Mouse (Mus musculus): ENCODE measurements around the gene Psmd1. TPM values are rescaled to one million over a fixed set of nuclear protein-coding genes. Genes with fewer than 3 reads are reported as not detected.

Gene Psmd1
- polyA plus RNA-seq, 1 experiment from 2014 or later, result 191 TPM

GRCm38 (mm10) chr1:86045848-86046805 is 18.1 kb upstream of the Psmd1 start, which contains the start of gene 2810459M11Rik:
Gene 2810459M11Rik (plus strand): TSS chr1:86045863.
- Histone ChIP-seq H3K9me3 (0 out of 2 replicates have a peak, but pooled peaks cover 5% of the 10 kb centered on the region), H3K4me3 (peak within 1 kb of the TSS; percentile 62), H3K4me2 (peak within 1 kb of the TSS; percentile 89), H3K27ac (peak within 1 kb of the TSS; percentile 19), H3K36me3 (replicated peaks) (no peaks in the 10 kb centered on the region), H3K9ac (peak within 1 kb of the TSS; percentile 49), H3K27me3 (replicated peaks) (peaks cover 50% of the 10 kb centered on the region), H3K4me1 (peaks cover 13% of the 10 kb centered on the region)
- ATAC-seq (replicated peaks), result peak; percentile 85
- under 1% methylated on average over 110 of the region's 110 CpGs for WGBS

- Histone ChIP-seq H3K4me3 (peak overlapping the region; percentile 62), H3K36me3 (replicated peaks) (no peaks in the 10 kb centered on the region), H3K9ac (peak overlapping the region; percentile 6; the same call in 1 of the 2 replicates)
These were observed 17.2 kb upstream of the Psmd1 start for GRCm38 (mm10) chr1:86046833-86047563.

GRCm38 (mm10) chr1:86048231-86048630 is 16.0 kb upstream of the Psmd1 start:
- Histone ChIP-seq H3K4me1 (peaks cover 13% of the 10 kb centered on the region), H3K9me3 (no peaks in the 10 kb centered on the region), H3K9ac (no peak overlapping the region), H3K4me2 (no peak overlapping the region), H3K27me3 (replicated peaks) (peaks cover 49% of the 10 kb centered on the region), H3K4me3 (no peak overlapping the region), H3K36me3 (replicated peaks) (no peaks in the 10 kb centered on the region), H3K27ac (no peak overlapping the region)
- WGBS, result 83% methylated on average over 4 of the region's 4 CpGs
- no peak for ATAC-seq (replicated peaks)

More at GRCm38 (mm10) chr1:86046833-86047563, 17.2 kb upstream of the Psmd1 start:
- WGBS, result 11% methylated on average over 24 of the region's 24 CpGs
- Histone ChIP-seq H3K4me2 (peak overlapping the region; percentile 89), H3K27me3 (replicated peaks) (peaks cover 50% of the 10 kb centered on the region), H3K27ac (no peak overlapping the region), H3K4me1 (peaks cover 13% of the 10 kb centered on the region), H3K9me3 (no peaks in the 10 kb centered on the region)
- peak; percentile 29; the same call in 1 of the 2 replicates for ATAC-seq (replicated peaks)

GRCm38 (mm10) chr1:86048744-86049143 is 15.4 kb upstream of the Psmd1 start:
- no peak for ATAC-seq (replicated peaks)
- peaks cover 45% of the 10 kb centered on the region for H3K27me3 ChIP-seq (replicated peaks)
- no peak overlapping the region for H3K9ac ChIP-seq
- H3K4me1 ChIP-seq, result peaks cover 13% of the 10 kb centered on the region
- no peak overlapping the region for H3K4me2 ChIP-seq
- no peak overlapping the region for H3K27ac ChIP-seq
- H3K4me3 ChIP-seq, result no peak overlapping the region
- 80% methylated on average over 3 of the region's 3 CpGs for WGBS
- H3K36me3 ChIP-seq (replicated peaks), result no peaks in the 10 kb centered on the region
- H3K9me3 ChIP-seq, result no peaks in the 10 kb centered on the region

- 78% methylated on average over 12 of the region's 12 CpGs for WGBS
- H3K4me2 ChIP-seq, result no peak overlapping the region
- H3K9ac ChIP-seq, result no peak overlapping the region
- H3K4me1 ChIP-seq, result no peaks in the 10 kb centered on the region
- peaks cover 9% of the 10 kb centered on the region for H3K27me3 ChIP-seq (replicated peaks)
- no peak overlapping the region for H3K4me3 ChIP-seq
- H3K36me3 ChIP-seq (replicated peaks), result no peaks in the 10 kb centered on the region
- H3K9me3 ChIP-seq, result no peaks in the 10 kb centered on the region
- H3K27ac ChIP-seq, result peak overlapping the region; percentile 45
- ATAC-seq (replicated peaks), result peak; percentile 75
These were observed 10.8 kb upstream of the Psmd1 start for GRCm38 (mm10) chr1:86053198-86053921.

GRCm38 (mm10) chr1:86054943-86055342 is 9.2 kb upstream of the Psmd1 start:
- Histone ChIP-seq H3K4me1 (peaks cover 9% of the 10 kb centered on the region; the same call in 1 of the 2 replicates), H3K27ac (no peak overlapping the region), H3K27me3 (replicated peaks) (no peaks in the 10 kb centered on the region), H3K4me2 (no peak overlapping the region), H3K9me3 (no peaks in the 10 kb centered on the region), H3K4me3 (no peak overlapping the region), H3K36me3 (replicated peaks) (no peaks in the 10 kb centered on the region), H3K9ac (no peak overlapping the region)
- 58% methylated on average over 3 of the region's 3 CpGs for WGBS
- ATAC-seq (replicated peaks), result no peak

GRCm38 (mm10) chr1:86056284-86056683 is 7.9 kb upstream of the Psmd1 start:
- no peak overlapping the region for H3K27ac ChIP-seq
- H3K9me3 ChIP-seq, result no peaks in the 10 kb centered on the region
- peaks cover 9% of the 10 kb centered on the region; the same call in 1 of the 2 replicates for H3K4me1 ChIP-seq
- H3K27me3 ChIP-seq (replicated peaks), result no peaks in the 10 kb centered on the region
- no peaks in the 10 kb centered on the region for H3K36me3 ChIP-seq (replicated peaks)
- ATAC-seq (replicated peaks), result no peak
- 85% methylated on average over 4 of the region's 4 CpGs for WGBS
- no peak overlapping the region for H3K4me3 ChIP-seq
- no peak overlapping the region for H3K9ac ChIP-seq
- H3K4me2 ChIP-seq, result no peak overlapping the region

GRCm38 (mm10) chr1:86058856-86059769 is 5.1 kb upstream of the Psmd1 start:
- H3K9me3 ChIP-seq, result no peaks in the 10 kb centered on the region
- peak overlapping the region; percentile 39 for H3K4me3 ChIP-seq
- H3K4me1 ChIP-seq, result peaks cover 11% of the 10 kb centered on the region; the same call in 1 of the 2 replicates
- H3K27me3 ChIP-seq (replicated peaks), result no peaks in the 10 kb centered on the region
- 9% methylated on average over 21 of the region's 21 CpGs for WGBS
- H3K27ac ChIP-seq, result peak overlapping the region; percentile 79
- ATAC-seq (replicated peaks), result peak; percentile 83
- no peaks in the 10 kb centered on the region for H3K36me3 ChIP-seq (replicated peaks)
- H3K9ac ChIP-seq, result no peak overlapping the region; the same call in 1 of the 2 replicates
- H3K4me2 ChIP-seq, result peak overlapping the region; percentile 58

- 82% methylated on average over 6 of the region's 6 CpGs for WGBS
- Histone ChIP-seq H3K9ac (no peak overlapping the region), H3K4me1 (peaks cover 25% of the 10 kb centered on the region), H3K4me3 (no peak overlapping the region), H3K9me3 (no peaks in the 10 kb centered on the region), H3K27ac (no peak overlapping the region), H3K27me3 (replicated peaks) (no peaks in the 10 kb centered on the region), H3K36me3 (replicated peaks) (no peaks in the 10 kb centered on the region), H3K4me2 (no peak overlapping the region)
- ATAC-seq (replicated peaks), result no peak
These were observed 1.7 kb upstream of the Psmd1 start for GRCm38 (mm10) chr1:86062523-86062922.

GRCm38 (mm10) chr1:86076565-86076964 is 12.4 kb downstream of the Psmd1 start:
- Histone ChIP-seq H3K9me3 (no peaks in the 10 kb centered on the region), H3K9ac (no peak overlapping the region), H3K4me1 (no peaks in the 10 kb centered on the region), H3K27me3 (replicated peaks) (no peaks in the 10 kb centered on the region), H3K4me3 (no peak overlapping the region), H3K4me2 (no peak overlapping the region), H3K27ac (no peak overlapping the region), H3K36me3 (replicated peaks) (peaks cover 53% of the 10 kb centered on the region)
- 89% methylated on average over 2 of the region's 2 CpGs for WGBS
- ATAC-seq (replicated peaks), result no peak

GRCm38 (mm10) chr1:86094413-86094812 is 30.2 kb downstream of the Psmd1 start:
- no peaks in the 10 kb centered on the region for H3K9me3 ChIP-seq
- 87% methylated on average over 7 of the region's 7 CpGs for WGBS
- no peak for ATAC-seq (replicated peaks)
- peaks cover 41% of the 10 kb centered on the region for H3K36me3 ChIP-seq (replicated peaks)
- no peak overlapping the region for H3K4me2 ChIP-seq
- H3K4me1 ChIP-seq, result no peaks in the 10 kb centered on the region
- H3K9ac ChIP-seq, result no peak overlapping the region
- no peaks in the 10 kb centered on the region for H3K27me3 ChIP-seq (replicated peaks)
- H3K4me3 ChIP-seq, result no peak overlapping the region
- H3K27ac ChIP-seq, result no peak overlapping the region
